Comparison of ENCODE assay signal across 23 mouse cellular contexts in genomic region chr7:29270445-29270844, GRCm38 (mm10). TPM values are rescaled to one million over a fixed set of nuclear protein-coding genes. Genes with fewer than 3 reads are reported as not detected.
DNase-seq lines count a peak whose midpoint lies in the region; ATAC-seq and TF ChIP-seq lines count a peak whose summit lies in the region.
"Had no signal": no experiment of that assay in that cellular context is flagged by ENCODE, and none has a peak within 500 bp of the region (broad histone marks: within the 10 kb centered on the region; RNA-seq: fewer than 3 reads in every experiment).

No protein-coding gene starts in this region.

- peaks cover 34% of the 10 kb centered on the region for H3K4me1 ChIP-seq in kidney, adult 2 months (ENCODE audit: control insufficient read depth, insufficient read depth, low read length)
- H3K4me1 ChIP-seq: forebrain, embryonic 12.5 days had no signal

- ATAC-seq in common myeloid progenitor, adult 5-6 weeks (replicated peaks; ENCODE audit: low read depth, poor library complexity, severe bottlenecking), result peak; percentile 32; the same call in 1 of the 2 replicates
- ATAC-seq in megakaryocyte progenitor cell, adult 5-6 weeks (replicated peaks; ENCODE audit: poor library complexity), result peak; percentile 44
- ATAC-seq: CD4-positive, CD25-positive, alpha-beta regulatory T cell, adult 4 months; forebrain, embryonic 16.5 days had no signal

- peak overlapping the region; percentile 41; the same call in 1 of the 2 replicates for H3K27ac ChIP-seq in kidney, adult 2 months (ENCODE audit: insufficient read depth, low read depth, low read length)
- H3K27ac ChIP-seq: embryonic facial prominence, embryonic 12.5 days; forebrain, embryonic 12.5 days; heart, embryonic 13.5 days; hindbrain, embryonic 10.5 days; hindbrain, embryonic 14.5 days had no signal

- no peaks in the 10 kb centered on the region for H3K36me3 ChIP-seq in kidney, adult 2 months (ENCODE audit: control insufficient read depth, insufficient read depth, low read length)
- H3K36me3 ChIP-seq: embryonic facial prominence, embryonic 12.5 days; forebrain, embryonic 12.5 days; heart, embryonic 13.5 days; hindbrain, embryonic 10.5 days had no signal

- no peak for DNase-seq in kidney, adult 2 months
- DNase-seq in kidney, adult 8-10 months, result no peak
- DNase-seq in liver, result no peak
- no peak for DNase-seq in urinary bladder, postnatal 36 days (ENCODE audit: low spot score in 2 of 2)
- DNase-seq: adrenal gland, adult 8-10 months; adrenal gland, postnatal 36 days; B cell, adult 2 months; cerebellum, adult 2 months; cerebellum, postnatal 10 days; embryo, embryonic 11 days; gastrocnemius, postnatal 25 days; heart, adult 11 months; heart, postnatal 10 days had no signal

- no peak for TF ChIP-seq CTCF in kidney, adult 2 months (conservative IDR thresholded peaks at IDR 0.05; ENCODE audit: insufficient read depth, insufficient read length, low read depth, low read length)

- TF ChIP-seq POLR2A in kidney, adult 2 months (IDR thresholded peaks at IDR 0.05; ENCODE audit: low read depth, low read length), result no peak

- H3K27me3 ChIP-seq in kidney, adult 2 months (replicated peaks; ENCODE audit: control insufficient read depth, insufficient read depth, low read length), result no peaks in the 10 kb centered on the region
- H3K27me3 ChIP-seq: embryonic facial prominence, embryonic 12.5 days; forebrain, embryonic 12.5 days; heart, embryonic 13.5 days had no signal

- H3K4me3 ChIP-seq in kidney, adult 2 months (ENCODE audit: insufficient read depth, low read depth, low read length), result no peak overlapping the region
- H3K4me3 ChIP-seq: embryonic facial prominence, embryonic 12.5 days; forebrain, embryonic 12.5 days; heart, embryonic 13.5 days; hindbrain, embryonic 10.5 days had no signal

- WGBS in kidney, adult 2 months, result 80% methylated on average over 4 of the region's 4 CpGs

RNA-seq across cellular contexts. Expression of gene Spint2, which starts 11.3 kb away (rescaled TPM):
- 421 and 474 TPM in 2 replicates for polyA plus RNA-seq in kidney, adult 2 months (2012; rRNA removed)
- total RNA-seq in common myeloid progenitor, adult 5-6 weeks (2017), result 25.3 and 28.6 TPM in 2 replicates
- total RNA-seq in megakaryocyte progenitor cell, adult 5-6 weeks (2015), result 60.8 and 62.8 TPM in 2 replicates
- 21.2 and 34.1 TPM in 2 replicates for total RNA-seq in megakaryocyte progenitor cell, adult 5-6 weeks (2017)

RNA-seq across cellular contexts. Expression of gene Ppp1r14a, which starts 18.7 kb away (rescaled TPM):
- 12.3 and 16.1 TPM in 2 replicates for polyA plus RNA-seq in kidney, adult 2 months (2012; rRNA removed)
- total RNA-seq in common myeloid progenitor, adult 5-6 weeks (2017), result not detected in 2 replicates
- not detected in 2 replicates for total RNA-seq in megakaryocyte progenitor cell, adult 5-6 weeks (2015)
- 1.1 TPM in 1 of 2 replicates, not detected in the other for total RNA-seq in megakaryocyte progenitor cell, adult 5-6 weeks (2017)
- total RNA-seq: G1E had no signal
- polyA plus RNA-seq: CD4-positive, CD25-positive, alpha-beta regulatory T cell, adult 4 months had no signal

RNA-seq across cellular contexts. Expression of gene 2200002D01Rik, which starts 22.2 kb away (rescaled TPM):
- polyA plus RNA-seq in kidney, adult 2 months (2012; rRNA removed), result 4.6 and 7.2 TPM in 2 replicates
- total RNA-seq in common myeloid progenitor, adult 5-6 weeks (2017), result 1.8 and 12.1 TPM in 2 replicates
- 0.20 TPM in 1 of 2 replicates, not detected in the other for total RNA-seq in megakaryocyte progenitor cell, adult 5-6 weeks (2015)
- 1.4 TPM in 1 of 2 replicates, not detected in the other for total RNA-seq in megakaryocyte progenitor cell, adult 5-6 weeks (2017)
- polyA plus RNA-seq: G1E had no signal

RNA-seq across cellular contexts. Expression of gene Yif1b, which starts 32.3 kb away (rescaled TPM):
- polyA plus RNA-seq in kidney, adult 2 months (2012; rRNA removed), result 179 and 207 TPM in 2 replicates
- total RNA-seq in common myeloid progenitor, adult 5-6 weeks (2017), result 29.2 and 31.3 TPM in 2 replicates
- total RNA-seq in megakaryocyte progenitor cell, adult 5-6 weeks (2015), result 75.8 and 77.8 TPM in 2 replicates
- total RNA-seq in megakaryocyte progenitor cell, adult 5-6 weeks (2017), result 28.2 and 34.1 TPM in 2 replicates

RNA-seq across cellular contexts. Expression of gene Dpf1, which starts 33.3 kb away (rescaled TPM):
- polyA plus RNA-seq in kidney, adult 2 months (2012; rRNA removed), result 0.07 and 0.11 TPM in 2 replicates
- 3.2 TPM in 1 of 2 replicates, not detected in the other for total RNA-seq in common myeloid progenitor, adult 5-6 weeks (2017)
- 0.05 and 0.73 TPM in 2 replicates for total RNA-seq in megakaryocyte progenitor cell, adult 5-6 weeks (2015)
- total RNA-seq in megakaryocyte progenitor cell, adult 5-6 weeks (2017), result 0.10 TPM in 1 of 2 replicates, not detected in the other
- polyA plus RNA-seq: CD4-positive, CD25-positive, alpha-beta regulatory T cell, adult 4 months had no signal
